Mouse (Mus musculus): ENCODE measurements around the gene Zfp61. TPM values are rescaled to one million over a fixed set of nuclear protein-coding genes. Genes with fewer than 3 reads are reported as not detected.

The Zfp61 gene
- total and polyA plus RNA-seq, 2 experiments from 2014 or later = 18.3 to 30.3 TPM

- TF ChIP-seq CTCF (IDR thresholded peaks at IDR 0.05) = peak; percentile 72
- Histone ChIP-seq H3K36me3 (ENCODE audit: insufficient read depth, low read length) (peaks cover 39% of the 10 kb centered on the region), H3K27me3 (ENCODE audit: insufficient read depth, low read length) (no peaks in the 10 kb centered on the region), H3K4me2 (ENCODE audit: low read depth, low read length, poor library complexity, severe bottlenecking) (peak overlapping the region; percentile 79), H3K9ac (replicated peaks; ENCODE audit: low read length, poor library complexity, severe bottlenecking) (peak overlapping the region; percentile 82), H3K4me1 (ENCODE audit: insufficient read depth, low read length) (no peaks in the 10 kb centered on the region), H3K9me3 (ENCODE audit: low read length) (no peaks in the 10 kb centered on the region), H3K27ac (ENCODE audit: low read depth, low read length) (peak overlapping the region; percentile 85), H3K4me3 (ENCODE audit: low read depth, low read length) (peak overlapping the region; percentile 73)
- under 1% methylated on average over 44 of the region's 47 CpGs for WGBS
- peak; percentile 94 for ATAC-seq (ENCODE audit: low FRiP score)
- peak; percentile 97 for DNase-seq (ENCODE audit: low spot score)
These were observed 1.9 kb downstream of the Zfp61 start for GRCm38 (mm10) chr7:24298973-24299708.

- ATAC-seq (ENCODE audit: low FRiP score) (0 out of 2 replicates have a peak, but pooled peaks have one; percentile 18), DNase-seq (ENCODE audit: low spot score) (no peak)
- Histone ChIP-seq H3K27ac (ENCODE audit: low read depth, low read length) (peak overlapping the region; percentile 85), H3K4me1 (ENCODE audit: insufficient read depth, low read length) (no peaks in the 10 kb centered on the region), H3K9ac (replicated peaks; ENCODE audit: low read length, poor library complexity, severe bottlenecking) (peak overlapping the region; percentile 82), H3K36me3 (ENCODE audit: insufficient read depth, low read length) (peaks cover 43% of the 10 kb centered on the region), H3K9me3 (ENCODE audit: low read length) (no peaks in the 10 kb centered on the region), H3K4me2 (ENCODE audit: low read depth, low read length, poor library complexity, severe bottlenecking) (peak overlapping the region; percentile 79), H3K27me3 (ENCODE audit: insufficient read depth, low read length) (no peaks in the 10 kb centered on the region), H3K4me3 (ENCODE audit: low read depth, low read length) (peak overlapping the region; percentile 73)
- 0% methylated on average over 12 of the region's 12 CpGs for WGBS
- TF ChIP-seq CTCF (IDR thresholded peaks at IDR 0.05) = no peak
These were observed 2.4 kb downstream of the Zfp61 start for GRCm38 (mm10) chr7:24298635-24298972.

DNA sequence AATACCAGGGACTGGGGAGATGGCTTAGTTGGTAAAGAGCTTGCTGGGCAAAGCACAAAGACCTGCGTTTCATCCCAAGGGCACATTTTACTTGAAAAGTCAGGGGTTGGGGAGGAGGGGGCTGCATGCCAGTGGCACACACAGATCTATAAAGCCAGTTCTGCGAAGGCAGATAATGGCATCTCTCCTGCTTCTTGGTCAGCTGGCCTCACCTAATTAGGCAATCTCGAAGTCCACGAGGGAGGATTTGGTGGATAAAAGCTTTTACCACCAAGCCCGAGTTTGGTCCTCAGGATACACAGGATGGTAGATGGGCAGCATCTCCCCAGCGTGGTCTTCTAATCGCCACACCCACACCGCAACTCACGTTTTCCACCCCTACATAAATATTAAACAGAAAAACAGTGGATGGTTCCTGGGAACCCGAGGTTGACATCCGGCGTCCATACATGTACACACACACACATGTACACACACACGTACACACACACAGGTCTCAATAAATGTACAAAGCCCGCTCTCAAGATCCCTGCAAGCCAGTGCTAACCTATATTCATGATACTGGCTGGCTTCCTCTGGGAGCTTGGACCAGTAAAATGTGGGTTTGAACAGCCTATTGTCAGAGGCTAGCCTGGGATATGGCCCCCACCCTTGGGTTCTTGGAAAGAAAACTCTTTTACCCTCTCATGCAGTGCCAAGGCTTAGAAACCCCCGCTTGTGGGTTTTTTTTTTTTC, 3.5 kb downstream of the Zfp61 start:
- H3K4me3 ChIP-seq (ENCODE audit: low read depth, low read length) = peak overlapping the region; percentile 73; the same call in 1 of the 2 replicates
- H3K27ac ChIP-seq (ENCODE audit: low read depth, low read length) = no peak overlapping the region
- peak overlapping the region; percentile 79 for H3K4me2 ChIP-seq (ENCODE audit: low read depth, low read length, poor library complexity, severe bottlenecking)
- H3K27me3 ChIP-seq (ENCODE audit: insufficient read depth, low read length) = no peaks in the 10 kb centered on the region
- H3K9ac ChIP-seq (replicated peaks; ENCODE audit: low read length, poor library complexity, severe bottlenecking) = no peak overlapping the region
- no peaks in the 10 kb centered on the region for H3K9me3 ChIP-seq (ENCODE audit: low read length)
- WGBS = 91% methylated on average over 15 of the region's 15 CpGs
- ATAC-seq (ENCODE audit: low FRiP score) (no peak), DNase-seq (ENCODE audit: low spot score) (no peak)
- H3K36me3 ChIP-seq (ENCODE audit: insufficient read depth, low read length) = peaks cover 38% of the 10 kb centered on the region
- H3K4me1 ChIP-seq (ENCODE audit: insufficient read depth, low read length) = no peaks in the 10 kb centered on the region
- no peak for TF ChIP-seq CTCF (IDR thresholded peaks at IDR 0.05)

GRCm38 (mm10) chr7:24296386-24296785, 4.6 kb downstream of the Zfp61 start:
- ATAC-seq (ENCODE audit: low FRiP score) = no peak
- H3K4me1 ChIP-seq (ENCODE audit: insufficient read depth, low read length) = no peaks in the 10 kb centered on the region
- H3K27me3 ChIP-seq (ENCODE audit: insufficient read depth, low read length) = no peaks in the 10 kb centered on the region
- no peak overlapping the region for H3K27ac ChIP-seq (ENCODE audit: low read depth, low read length)
- 0 out of 2 replicates have a peak, but pooled peaks cover 4% of the 10 kb centered on the region for H3K9me3 ChIP-seq (ENCODE audit: low read length)
- no peak overlapping the region for H3K4me3 ChIP-seq (ENCODE audit: low read depth, low read length)
- H3K4me2 ChIP-seq (ENCODE audit: low read depth, low read length, poor library complexity, severe bottlenecking) = no peak overlapping the region
- no peak for TF ChIP-seq CTCF (IDR thresholded peaks at IDR 0.05)
- H3K36me3 ChIP-seq (ENCODE audit: insufficient read depth, low read length) = peaks cover 45% of the 10 kb centered on the region
- H3K9ac ChIP-seq (replicated peaks; ENCODE audit: low read length, poor library complexity, severe bottlenecking) = no peak overlapping the region
- no peak for DNase-seq (ENCODE audit: low spot score)
- WGBS = 93% methylated on average over 7 of the region's 7 CpGs

GRCm38 (mm10) chr7:24295376-24295775, 5.7 kb downstream of the Zfp61 start:
- Histone ChIP-seq H3K4me3 (ENCODE audit: low read depth, low read length) (no peak overlapping the region), H3K27me3 (ENCODE audit: insufficient read depth, low read length) (no peaks in the 10 kb centered on the region), H3K4me1 (ENCODE audit: insufficient read depth, low read length) (no peaks in the 10 kb centered on the region), H3K27ac (ENCODE audit: low read depth, low read length) (no peak overlapping the region), H3K9ac (replicated peaks; ENCODE audit: low read length, poor library complexity, severe bottlenecking) (no peak overlapping the region), H3K36me3 (ENCODE audit: insufficient read depth, low read length) (peaks cover 50% of the 10 kb centered on the region), H3K9me3 (ENCODE audit: low read length) (0 out of 2 replicates have a peak, but pooled peaks cover 4% of the 10 kb centered on the region), H3K4me2 (ENCODE audit: low read depth, low read length, poor library complexity, severe bottlenecking) (no peak overlapping the region)
- ATAC-seq (ENCODE audit: low FRiP score) = no peak
- no peak for TF ChIP-seq CTCF (IDR thresholded peaks at IDR 0.05)
- no peak for DNase-seq (ENCODE audit: low spot score)
- 97% methylated on average over 7 of the region's 7 CpGs for whole genome bisulfite sequencing

DNA sequence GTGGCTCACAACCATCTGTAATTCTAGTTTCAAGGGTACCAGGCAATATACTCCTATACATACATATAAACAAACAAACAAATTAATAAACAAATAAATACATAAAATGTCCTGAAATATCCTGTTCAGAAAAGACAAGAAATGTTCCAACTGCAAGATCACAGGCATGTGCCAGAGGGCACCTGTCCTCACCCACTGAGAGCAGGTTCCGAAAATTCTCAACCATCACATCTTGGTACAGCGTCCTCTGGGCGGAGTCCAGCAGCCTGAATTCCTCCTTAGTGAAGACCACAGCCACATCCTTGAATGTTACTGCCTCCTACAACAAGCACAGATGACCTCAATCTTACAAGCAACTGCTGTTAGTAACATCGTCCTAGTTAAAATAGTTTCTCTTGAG, 6.3 kb downstream of the Zfp61 start:
- no peak overlapping the region for H3K4me3 ChIP-seq (ENCODE audit: low read depth, low read length)
- no peak for TF ChIP-seq CTCF (IDR thresholded peaks at IDR 0.05)
- no peak for ATAC-seq (ENCODE audit: low FRiP score)

More for the DNA sequence above, 6.3 kb downstream of the Zfp61 start:
- 97% methylated on average over 4 of the region's 4 CpGs for WGBS
- Histone ChIP-seq H3K4me2 (ENCODE audit: low read depth, low read length, poor library complexity, severe bottlenecking) (no peak overlapping the region), H3K9ac (replicated peaks; ENCODE audit: low read length, poor library complexity, severe bottlenecking) (no peak overlapping the region), H3K9me3 (ENCODE audit: low read length) (0 out of 2 replicates have a peak, but pooled peaks cover 4% of the 10 kb centered on the region), H3K27me3 (ENCODE audit: insufficient read depth, low read length) (no peaks in the 10 kb centered on the region), H3K27ac (ENCODE audit: low read depth, low read length) (no peak overlapping the region), H3K4me1 (ENCODE audit: insufficient read depth, low read length) (no peaks in the 10 kb centered on the region), H3K36me3 (ENCODE audit: insufficient read depth, low read length) (peaks cover 55% of the 10 kb centered on the region)
- no peak for DNase-seq (ENCODE audit: low spot score)
